Mouse (Mus musculus): ENCODE data around the gene Ptov1. TPM values are rescaled to one million over a fixed set of nuclear protein-coding genes. Genes with fewer than 3 reads are reported as not detected.

The Ptov1 gene
- total RNA-seq, 2 experiments from 2014 or later: 40.9 to 88.8 TPM

DNA sequence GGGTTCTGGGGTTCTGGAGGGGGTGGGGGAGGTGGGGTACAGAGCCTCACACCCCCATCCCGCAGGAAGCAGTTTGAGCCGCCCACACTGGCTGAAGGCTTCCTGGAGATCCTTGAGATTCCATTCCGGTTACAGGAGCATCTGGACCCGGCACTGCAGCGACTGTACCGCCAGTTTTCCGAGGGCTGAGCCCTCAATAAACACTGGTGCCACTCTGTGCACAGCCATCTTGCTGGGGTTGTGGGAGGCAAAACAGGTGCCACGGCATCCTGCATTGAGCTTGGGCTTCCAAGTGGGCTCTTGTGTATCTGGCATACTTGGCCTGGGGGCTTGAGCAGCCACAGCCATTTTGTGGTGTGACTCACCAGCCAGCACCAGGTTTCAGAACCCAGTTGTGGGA is 7.2 kb downstream of the Ptov1 start:
- no peak for ATAC-seq (replicated peaks; ENCODE audit: low FRiP score, low TSS enrichment, poor library complexity, severe bottlenecking)

DNA sequence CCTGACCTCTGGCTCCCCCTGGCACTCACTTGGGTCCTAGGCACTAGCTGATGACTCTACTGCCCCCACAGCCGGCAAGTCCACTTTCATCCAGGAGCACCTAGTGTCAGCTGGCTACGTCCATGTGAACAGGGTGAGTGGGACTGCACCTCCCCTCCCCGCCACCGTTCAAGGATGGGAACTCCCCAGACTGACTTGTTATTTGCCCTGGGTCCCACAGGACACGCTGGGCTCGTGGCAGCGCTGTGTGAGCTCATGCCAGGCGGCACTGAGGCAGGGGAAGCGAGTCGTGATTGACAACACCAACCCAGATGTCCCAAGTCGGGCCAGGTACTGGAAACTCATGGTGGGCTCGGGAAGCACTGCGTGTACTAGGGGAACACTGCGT is 8.2 kb downstream of the Ptov1 start:
- ATAC-seq (replicated peaks; ENCODE audit: low FRiP score, low TSS enrichment, poor library complexity, severe bottlenecking): no peak

DNA sequence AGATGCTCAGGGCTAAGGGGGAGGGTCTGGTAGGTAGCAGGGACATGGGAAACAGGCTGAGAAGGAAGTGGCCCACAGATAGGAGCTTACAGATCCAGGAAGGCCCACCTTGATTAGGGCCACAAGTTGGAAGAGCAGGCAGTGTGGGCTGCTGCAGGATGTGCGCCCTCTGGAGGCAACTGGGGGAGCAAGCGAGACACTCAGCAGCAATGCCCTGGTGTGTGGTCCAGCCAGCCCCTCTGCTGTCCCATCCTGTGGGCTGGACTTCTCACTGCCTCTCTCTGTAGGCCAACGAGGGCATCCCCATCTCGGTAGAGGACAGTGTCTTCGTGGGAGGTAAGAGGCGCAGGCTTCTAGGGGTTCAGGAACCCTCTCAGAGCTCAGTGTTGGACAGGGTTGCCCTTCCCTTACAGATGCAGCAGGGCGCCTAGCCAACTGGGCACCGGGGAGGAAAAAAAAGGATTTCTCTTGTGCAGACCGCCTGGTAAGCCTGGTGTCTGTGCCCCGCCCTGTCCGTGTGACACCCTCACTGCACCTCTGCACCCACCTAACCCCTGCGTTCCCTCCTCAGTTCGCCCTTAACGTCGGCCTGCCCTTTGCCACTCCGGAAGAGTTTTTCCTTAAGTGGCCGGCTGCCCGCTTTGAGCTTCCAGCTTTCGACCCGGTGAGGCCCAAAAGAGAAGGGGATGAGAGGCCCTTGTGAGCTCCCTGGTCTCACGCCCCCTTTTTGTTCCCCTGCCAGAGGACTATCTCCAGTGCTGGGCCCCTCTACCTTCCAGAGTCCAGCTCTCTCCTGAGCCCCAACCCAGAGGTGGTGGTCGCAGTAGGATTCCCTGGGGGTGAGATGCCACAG is 8.8 kb downstream of the Ptov1 start:
- ATAC-seq (replicated peaks; ENCODE audit: low FRiP score, low TSS enrichment, poor library complexity, severe bottlenecking): peak; percentile 34; the same call in 1 of the 2 replicates

DNA sequence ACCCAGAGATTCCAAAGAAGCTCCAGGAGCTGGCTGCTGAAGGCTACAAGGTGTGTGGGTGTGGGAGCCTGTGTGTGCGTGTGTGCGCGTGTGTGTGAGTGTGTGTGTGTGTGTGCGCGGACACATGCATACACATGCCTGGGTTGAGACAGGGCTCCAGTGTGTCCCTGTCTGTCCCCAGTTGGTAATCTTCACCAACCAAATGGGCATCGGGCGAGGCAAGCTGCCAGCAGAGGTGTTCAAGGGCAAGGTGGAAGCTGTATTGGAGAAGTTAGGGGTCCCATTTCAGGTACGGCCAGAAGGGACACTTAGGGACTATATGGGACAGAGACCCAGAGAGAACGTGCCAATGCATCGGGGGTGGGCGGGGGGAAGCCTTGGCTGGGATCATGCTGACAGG is 9.7 kb downstream of the Ptov1 start:
- ATAC-seq (replicated peaks; ENCODE audit: low FRiP score, low TSS enrichment, poor library complexity, severe bottlenecking): no peak

DNA sequence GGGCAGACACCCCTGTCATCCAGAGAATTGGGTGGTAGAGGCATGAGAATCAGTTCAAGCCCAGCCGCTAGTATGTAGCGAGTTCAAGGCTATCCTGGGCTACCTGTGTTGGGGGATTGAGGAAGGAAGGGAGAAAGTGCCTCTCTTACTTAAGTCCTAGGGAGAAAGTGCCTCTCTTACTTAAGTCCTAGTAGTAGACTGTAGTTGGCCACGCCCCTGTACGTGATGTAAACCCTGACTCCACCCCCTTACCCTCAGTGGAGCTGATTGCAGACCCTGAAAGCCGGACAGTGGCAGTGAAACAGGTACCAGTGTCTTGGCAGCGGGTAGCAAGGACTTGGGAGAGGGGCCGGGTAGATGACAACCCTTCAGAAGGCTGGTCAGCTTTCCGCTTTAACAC is 11.7 kb downstream of the Ptov1 start:
- no peak for ATAC-seq (replicated peaks; ENCODE audit: low FRiP score, low TSS enrichment, poor library complexity, severe bottlenecking)

DNA sequence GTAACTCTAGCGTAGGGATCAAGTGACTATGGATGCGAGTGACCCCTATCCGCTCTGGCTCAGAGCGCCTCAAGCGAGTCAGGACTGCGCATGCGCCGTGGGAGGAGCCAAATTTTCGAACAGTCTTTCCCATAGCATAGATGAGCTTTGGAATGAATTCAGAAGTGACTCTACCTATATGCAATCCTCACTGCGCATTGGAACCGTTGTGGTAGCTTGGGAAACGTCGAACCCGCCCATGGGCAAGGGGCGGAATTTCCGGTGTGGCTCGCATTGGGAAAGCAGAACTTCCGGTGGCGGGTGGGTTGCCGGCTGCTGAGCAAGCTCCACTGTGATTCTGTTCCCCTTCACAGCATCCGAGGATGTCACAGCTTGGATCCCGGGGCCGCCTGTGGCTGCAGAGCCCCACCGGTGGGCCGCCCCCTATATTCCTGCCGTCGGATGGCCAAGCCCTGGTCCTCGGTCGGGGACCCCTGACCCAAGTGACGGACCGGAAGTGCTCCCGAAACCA is 12.5 kb downstream of the Ptov1 start, which contains the start of gene Pnkp:
Pnkp (plus strand) TSS at position 98 of the 511 bp plus-strand sequence.
- ATAC-seq (replicated peaks; ENCODE audit: low FRiP score, low TSS enrichment, poor library complexity, severe bottlenecking): peak; percentile 32; the same call in 1 of the 2 replicates

DNA sequence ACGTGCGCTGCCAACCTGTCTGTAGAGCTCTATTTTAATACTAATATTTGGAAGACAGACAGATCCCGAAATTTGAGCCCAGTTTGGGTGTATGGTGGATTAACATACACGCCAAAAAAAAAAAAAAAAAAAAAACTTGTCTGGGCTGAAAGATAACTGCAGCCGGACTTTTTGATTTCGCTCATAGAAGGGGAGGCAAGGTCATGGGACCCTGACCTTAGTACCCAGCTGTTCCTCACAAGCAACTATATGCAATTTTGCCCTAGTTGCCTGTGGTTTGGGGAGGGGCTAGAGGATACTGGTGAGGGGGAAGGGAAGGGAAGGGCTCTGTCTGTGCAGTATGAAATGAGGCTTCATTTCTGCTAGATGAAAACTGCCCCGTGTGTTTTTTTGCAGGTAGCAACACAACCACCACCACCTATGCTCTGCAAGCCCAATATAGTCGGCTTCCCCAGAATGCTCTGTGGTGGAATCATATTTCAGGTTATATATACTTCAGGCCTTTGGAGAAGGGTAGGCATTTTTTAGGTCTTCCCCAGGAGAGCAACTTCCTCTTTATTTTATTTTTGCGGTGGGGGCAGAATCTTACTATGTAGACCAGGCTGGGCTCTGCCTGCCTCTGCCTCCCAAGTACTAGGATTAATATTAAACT is 13.2 kb downstream of the Ptov1 start:
- no peak for ATAC-seq (replicated peaks; ENCODE audit: low FRiP score, low TSS enrichment, poor library complexity, severe bottlenecking)

DNA sequence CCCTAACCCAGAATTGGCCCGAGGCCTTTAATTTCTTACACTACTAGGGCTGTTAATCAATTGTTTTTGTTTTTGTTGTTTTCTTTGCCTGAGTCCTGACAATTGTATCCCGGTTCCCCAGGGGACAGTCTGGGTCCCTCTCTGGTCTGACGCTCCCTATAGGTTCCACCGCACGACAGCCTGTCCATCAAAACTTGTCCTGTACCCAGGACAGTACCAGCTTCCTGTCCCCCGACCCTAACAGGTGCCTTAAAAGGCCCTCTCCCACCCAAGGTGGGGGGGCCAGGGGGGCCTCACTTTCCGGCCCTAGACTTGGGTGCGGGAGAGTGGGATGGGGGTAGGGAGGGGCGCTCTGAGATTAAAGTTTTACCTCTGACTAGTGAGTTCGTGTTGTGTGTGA is 14.6 kb downstream of the Ptov1 start:
- ATAC-seq (replicated peaks; ENCODE audit: low FRiP score, low TSS enrichment, poor library complexity, severe bottlenecking): no peak

DNA sequence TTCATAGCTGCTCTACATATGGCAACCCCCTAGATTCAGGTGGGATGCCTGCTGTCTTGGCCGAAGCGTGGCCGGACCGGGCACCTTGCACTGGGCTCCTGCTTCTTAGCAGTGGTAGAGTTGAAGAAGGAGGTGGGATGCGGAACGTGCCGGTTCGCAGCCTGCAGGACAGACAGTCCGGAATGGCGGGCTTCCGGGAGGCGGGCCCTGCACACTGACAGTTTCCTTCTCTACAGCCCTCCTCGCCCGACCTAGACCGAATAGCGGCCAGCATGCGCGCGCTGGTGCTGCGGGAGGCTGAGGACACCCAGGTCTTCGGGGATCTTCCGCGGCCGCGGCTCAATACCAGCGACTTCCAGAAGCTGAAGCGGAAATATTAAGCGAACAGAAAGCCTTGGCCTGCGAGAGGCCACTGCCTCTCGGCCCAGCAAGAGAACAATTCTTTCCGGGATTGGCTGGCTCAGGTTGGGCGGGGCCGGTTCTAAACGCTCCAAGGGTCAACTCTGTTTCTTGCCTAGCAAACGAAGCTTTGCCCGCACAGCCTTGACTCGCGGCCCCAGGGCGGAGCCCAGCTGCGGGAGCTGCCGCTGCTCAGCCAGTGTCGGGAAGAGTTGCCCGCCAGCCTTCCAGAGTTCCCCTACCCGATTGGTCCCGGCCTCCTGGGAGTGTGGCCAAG is 15.1 kb downstream of the Ptov1 start:
- ATAC-seq (replicated peaks; ENCODE audit: low FRiP score, low TSS enrichment, poor library complexity, severe bottlenecking): peak; percentile 49

- ATAC-seq (replicated peaks; ENCODE audit: low FRiP score, low TSS enrichment, poor library complexity, severe bottlenecking): no peak
These were observed 15.8 kb downstream of the Ptov1 start for GRCm38 (mm10) chr7:44853596-44854355.

- ATAC-seq (replicated peaks; ENCODE audit: low FRiP score, low TSS enrichment, poor library complexity, severe bottlenecking): no peak
These were observed 16.5 kb downstream of the Ptov1 start for GRCm38 (mm10) chr7:44853065-44853464.

- no peak for ATAC-seq (replicated peaks; ENCODE audit: low FRiP score, low TSS enrichment, poor library complexity, severe bottlenecking)
These were observed 17.1 kb downstream of the Ptov1 start for GRCm38 (mm10) chr7:44852259-44853027.

DNA sequence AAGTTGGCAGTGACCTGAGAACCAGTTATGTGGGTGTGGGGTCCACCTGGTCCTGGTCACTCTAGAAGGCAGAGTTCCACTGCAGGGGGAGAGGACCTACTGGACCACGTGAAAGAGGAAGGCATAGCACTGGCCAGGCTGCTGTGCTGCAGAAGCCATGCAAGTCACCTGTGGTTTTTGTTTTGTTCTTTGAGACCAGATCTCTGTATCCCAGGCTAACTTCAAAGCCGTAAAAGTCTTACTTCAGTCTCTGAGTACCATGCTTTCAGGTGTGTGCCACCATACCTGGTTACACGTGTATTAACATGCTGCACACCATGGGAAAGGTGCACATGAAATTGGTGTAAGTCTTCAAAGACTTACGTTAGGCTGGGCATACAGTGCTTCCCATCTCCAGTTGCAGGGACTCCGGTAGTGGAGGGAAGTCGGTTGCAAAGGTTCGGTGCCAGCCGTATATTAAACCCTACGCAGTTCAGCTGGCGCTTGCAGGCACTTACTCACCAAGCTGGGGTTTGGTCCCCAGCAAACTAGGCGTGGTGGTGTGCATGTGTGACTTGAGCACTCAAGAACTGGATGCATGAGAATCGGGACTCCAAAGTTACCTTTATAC is 17.9 kb downstream of the Ptov1 start:
- ATAC-seq (replicated peaks; ENCODE audit: low FRiP score, low TSS enrichment, poor library complexity, severe bottlenecking): no peak

GRCm38 (mm10) chr7:44850789-44851624 is 18.6 kb downstream of the Ptov1 start:
- no peak for ATAC-seq (replicated peaks; ENCODE audit: low FRiP score, low TSS enrichment, poor library complexity, severe bottlenecking)

DNA sequence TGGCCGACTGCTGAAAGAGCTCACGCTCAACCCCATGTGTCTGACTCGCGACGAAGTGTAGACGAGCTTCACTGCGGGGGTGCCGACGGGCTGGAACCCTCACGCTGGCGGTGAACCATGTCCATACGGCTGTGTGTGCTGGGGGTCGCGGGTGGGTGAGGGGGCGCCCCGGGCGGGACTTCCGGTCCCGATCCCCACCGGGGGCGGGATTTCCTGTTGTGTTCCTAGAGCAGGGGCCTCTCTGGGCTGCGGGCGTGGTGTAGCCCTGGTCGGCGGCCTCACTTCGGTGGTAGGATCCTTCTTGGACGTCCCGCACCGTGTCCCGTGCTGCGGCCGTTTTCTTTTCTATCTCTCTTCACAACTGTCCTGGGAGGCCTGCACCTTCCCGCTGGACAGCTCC is 19.4 kb downstream of the Ptov1 start:
- no peak for ATAC-seq (replicated peaks; ENCODE audit: low FRiP score, low TSS enrichment, poor library complexity, severe bottlenecking)

DNA sequence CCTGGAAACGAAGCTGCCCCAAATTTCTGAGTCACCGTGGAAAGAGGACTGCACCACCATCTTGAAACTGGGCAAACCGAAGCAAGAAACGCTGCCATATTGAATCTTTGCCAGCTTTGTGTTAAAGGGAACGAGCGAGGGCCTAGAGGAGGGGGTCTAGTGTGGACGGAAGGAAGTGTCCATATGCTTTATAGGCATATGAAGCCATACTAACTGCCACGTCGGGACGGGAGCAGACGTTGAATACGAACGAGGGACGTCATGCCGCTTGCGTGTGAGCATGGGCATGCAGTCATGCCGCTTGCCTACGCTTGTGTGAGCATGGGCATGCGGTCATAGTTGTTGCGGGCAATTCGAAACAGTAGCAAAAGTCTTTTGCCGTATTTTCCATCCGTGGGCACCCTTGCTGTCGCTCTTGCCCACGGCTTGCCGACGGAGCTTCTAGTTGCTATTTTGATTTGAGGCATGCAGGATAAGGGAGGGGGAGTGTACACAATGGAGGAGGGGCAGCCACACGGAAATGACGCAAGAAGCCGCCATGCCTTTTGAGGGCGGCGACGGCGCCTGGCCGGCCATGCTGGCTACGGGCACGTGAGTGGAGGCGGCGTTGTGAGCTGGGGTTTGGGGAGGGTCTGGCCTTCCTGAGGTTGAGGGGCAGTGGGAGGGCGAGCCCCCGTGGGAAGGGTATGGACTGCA is 20.0 kb downstream of the Ptov1 start:
- ATAC-seq (replicated peaks; ENCODE audit: low FRiP score, low TSS enrichment, poor library complexity, severe bottlenecking): peak; percentile 49

All from megakaryocyte-erythroid progenitor cell, adult 5-6 weeks (primary cell).